Mouse (Mus musculus): ENCODE measurements at regions not wholly inside any gene's neighbourhood (a gene's known extent, or its start where the extent isn't known, plus 50 kb on each side); places are given as distances from the start of the nearest gene placed in this dataset.
A peak's percentile ranks its signal among the peaks of the same experiment; 100 is the strongest.

- no peak for ATAC-seq
Measured at GRCm38 (mm10) chr14:15603954-15604523, 165.3 kb upstream of the Lrrc3b start.

GRCm38 (mm10) chr14:15610166-15610565, 171.4 kb upstream of the Lrrc3b start:
- ATAC-seq: no peak

- ATAC-seq: no peak
Measured at GRCm38 (mm10) chr14:15634581-15634980, 195.8 kb upstream of the Lrrc3b start.

GRCm38 (mm10) chr14:15637681-15638080, 198.9 kb upstream of the Lrrc3b start:
- no peak for ATAC-seq

GRCm38 (mm10) chr14:15638869-15639268, 200.1 kb upstream of the Lrrc3b start:
- no peak for ATAC-seq

- no peak for ATAC-seq
Measured at GRCm38 (mm10) chr14:15660886-15661285, 222.1 kb upstream of the Lrrc3b start.

- no peak for ATAC-seq
Measured at GRCm38 (mm10) chr14:15672292-15672691, 233.5 kb upstream of the Lrrc3b start.

GRCm38 (mm10) chr14:15677218-15677617, 238.4 kb upstream of the Lrrc3b start:
- peak; percentile 32 for ATAC-seq

GRCm38 (mm10) chr14:15679456-15679855, 240.7 kb upstream of the Lrrc3b start:
- no peak for ATAC-seq

- no peak for ATAC-seq
Measured at GRCm38 (mm10) chr14:15698001-15698400, 259.2 kb upstream of the Lrrc3b start.

- ATAC-seq: peak; percentile 91
Measured at GRCm38 (mm10) chr14:15698607-15699006, 259.8 kb upstream of the Lrrc3b start.

- no peak for ATAC-seq
Measured at GRCm38 (mm10) chr14:15722135-15722534, 283.3 kb upstream of the Lrrc3b start.

GRCm38 (mm10) chr14:15746629-15747238, 307.9 kb upstream of the Lrrc3b start:
- peak; percentile 99 for ATAC-seq

GRCm38 (mm10) chr14:15769846-15770448, 331.2 kb upstream of the Lrrc3b start:
- peak; percentile 95 for ATAC-seq

GRCm38 (mm10) chr14:15784727-15785126, 345.9 kb upstream of the Lrrc3b start:
- ATAC-seq: peak; percentile 79

- ATAC-seq: peak; percentile 49
Measured at GRCm38 (mm10) chr14:15785230-15785629, 346.4 kb upstream of the Lrrc3b start.

- ATAC-seq: peak; percentile 42
Measured at GRCm38 (mm10) chr14:15795698-15796097, 356.9 kb upstream of the Lrrc3b start.

GRCm38 (mm10) chr14:15797019-15797418, 358.2 kb upstream of the Lrrc3b start:
- ATAC-seq: peak; percentile 34

GRCm38 (mm10) chr14:15801477-15802099, 362.8 kb upstream of the Lrrc3b start:
- no peak for ATAC-seq

- peak; percentile 91 for ATAC-seq
Measured at GRCm38 (mm10) chr14:15809083-15809482, 370.3 kb upstream of the Lrrc3b start.

GRCm38 (mm10) chr14:15841390-15842023, 402.7 kb upstream of the Lrrc3b start:
- no peak for ATAC-seq

- ATAC-seq: no peak
Measured at GRCm38 (mm10) chr14:15842024-15842599, 403.3 kb upstream of the Lrrc3b start.

- no peak for ATAC-seq
Measured at GRCm38 (mm10) chr14:15868520-15868919, 380.6 kb upstream of the Ngly1 start.

All from CD4-positive, CD25-positive, alpha-beta regulatory T cell, adult 4 months (primary cell).